Mouse (Mus musculus) lung, postnatal 0 days (tissue): Measurements from ENCODE around the gene Creb1.

ENCODE experiments used
- CTCF ChIP-seq: IDR thresholded peaks from 2 replicates; pipeline ENCODE4 v1.5.1; 2016; ENCODE audit warnings: antibody characterized with exemption, mild to moderate bottlenecking
- EP300 ChIP-seq: IDR thresholded peaks from 2 replicates; pipeline ENCODE4 v1.6.1; 2016; ENCODE audit warnings: antibody characterized with exemption, mild to moderate bottlenecking, control low read depth

GRCm38 (mm10) chr1:64635624-64636023 is 103.2 kb downstream of the Creb1 start:
- TF ChIP-seq EP300 (no peak), CTCF (no peak)
